Comparison of ENCODE assay signal across 7 mouse cellular contexts in the genomic region with DNA sequence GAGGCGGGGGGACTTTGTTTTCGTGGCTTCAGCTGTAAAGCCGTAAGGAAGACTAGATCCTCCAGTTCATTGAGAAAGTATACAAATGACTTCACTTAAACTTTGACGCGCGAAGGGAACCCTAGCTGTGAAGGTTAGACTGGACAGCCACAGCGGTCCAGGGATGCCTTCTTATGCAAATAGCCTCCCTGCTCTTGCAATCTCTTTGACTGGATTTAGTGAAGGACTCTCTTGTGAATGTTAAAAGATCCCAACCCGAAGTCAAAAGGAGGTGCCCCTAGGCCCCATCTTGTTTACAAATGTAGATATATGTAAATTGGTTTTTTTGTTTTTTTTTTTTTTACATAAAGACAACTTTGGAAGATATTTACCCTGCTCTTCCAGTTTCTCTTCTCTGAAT. TPM values are rescaled to one million over a fixed set of nuclear protein-coding genes. Genes with fewer than 3 reads are reported as not detected.
DNase-seq lines count a peak whose midpoint lies in the region; ATAC-seq and TF ChIP-seq lines count a peak whose summit lies in the region.

No protein-coding gene starts in this region.

- no peak for DNase-seq in spleen, adult 2 months (ENCODE audit: low read depth in 1 of 2, low spot score in 2 of 2)
- DNase-seq in spleen, postnatal 36 days (ENCODE audit: low spot score in 2 of 2): no peak
- no peak for DNase-seq in liver, adult 2 months (ENCODE audit: extremely low read depth, low read depth, low spot score)
- no peak for DNase-seq in stomach, postnatal 0 days (ENCODE audit: low spot score)
- no peak for DNase-seq in retina, embryonic 14.5 days (ENCODE audit: low spot score)
- no peak for DNase-seq in layer of hippocampus, postnatal 14 days (ENCODE audit: low spot score in 2 of 2)

- H3K36me3 ChIP-seq in spleen, adult 2 months (ENCODE audit: control insufficient read depth, insufficient read depth, low read length): no peaks in the 10 kb centered on the region
- H3K36me3 ChIP-seq in embryonic facial prominence, embryonic 15.5 days: peaks cover 6% of the 10 kb centered on the region; the same call in 1 of the 2 replicates
- no peaks in the 10 kb centered on the region for H3K36me3 ChIP-seq in liver, adult 2 months (ENCODE audit: control insufficient read depth, insufficient read depth, low read length)
- no peaks in the 10 kb centered on the region for H3K36me3 ChIP-seq in stomach, postnatal 0 days (ENCODE audit: control insufficient read depth, insufficient read depth, low read length)

- no peak for TF ChIP-seq POLR2A in spleen, adult 2 months (IDR thresholded peaks at IDR 0.05; ENCODE audit: low read depth, low read length)
- no peak for TF ChIP-seq POLR2A in liver, adult 2 months (IDR thresholded peaks at IDR 0.05; ENCODE audit: extremely low read depth, insufficient read depth, low read length)

- H3K4me2 ChIP-seq in embryonic facial prominence, embryonic 15.5 days (replicated peaks): peak overlapping the region; percentile 78
- H3K4me2 ChIP-seq in stomach, postnatal 0 days (replicated peaks; ENCODE audit: low read depth): peak overlapping the region; percentile 66

- peak overlapping the region; percentile 69 for H3K27ac ChIP-seq in spleen, adult 2 months (ENCODE audit: insufficient read depth, low read length)
- peak overlapping the region; percentile 96 for H3K27ac ChIP-seq in embryonic facial prominence, embryonic 15.5 days (replicated peaks)
- no peak overlapping the region for H3K27ac ChIP-seq in liver, adult 2 months (replicated peaks; ENCODE audit: insufficient read depth, low read depth, low read length)
- H3K27ac ChIP-seq in stomach, postnatal 0 days (replicated peaks): peak overlapping the region; percentile 59

- peak overlapping the region; percentile 71; the same call in 1 of the 2 replicates for H3K9ac ChIP-seq in embryonic facial prominence, embryonic 15.5 days
- peak overlapping the region; percentile 59 for H3K9ac ChIP-seq in liver, adult 2 months (ENCODE audit: low read depth, low read length)
- H3K9ac ChIP-seq in stomach, postnatal 0 days (ENCODE audit: low read length): peak overlapping the region; percentile 74

- 3% methylated on average over 8 of the region's 8 CpGs for WGBS in spleen, adult 2 months
- WGBS in embryonic facial prominence, embryonic 15.5 days: under 1% methylated on average over 8 of the region's 8 CpGs
- WGBS in liver, adult 2 months: under 1% methylated on average over 8 of the region's 8 CpGs
- 1% methylated on average over 8 of the region's 8 CpGs for WGBS in stomach, postnatal 0 days

- H3K4me1 ChIP-seq in spleen, adult 2 months (ENCODE audit: control insufficient read depth, insufficient read depth, insufficient read length): peaks cover 15% of the 10 kb centered on the region; the same call in 1 of the 2 replicates
- H3K4me1 ChIP-seq in embryonic facial prominence, embryonic 15.5 days: peaks cover 30% of the 10 kb centered on the region
- H3K4me1 ChIP-seq in liver, adult 2 months (ENCODE audit: control insufficient read depth, insufficient read depth, low read length): peaks cover 6% of the 10 kb centered on the region
- H3K4me1 ChIP-seq in stomach, postnatal 0 days (replicated peaks; ENCODE audit: control insufficient read depth, insufficient read depth): 0 out of 2 replicates have a peak, but pooled peaks cover 8% of the 10 kb centered on the region

- TF ChIP-seq CTCF in spleen, adult 2 months (IDR thresholded peaks at IDR 0.05; ENCODE audit: extremely low read depth, insufficient read depth, insufficient read length, insufficient replicate concordance): no peak
- TF ChIP-seq CTCF in liver, adult 2 months (IDR thresholded peaks at IDR 0.05; ENCODE audit: low read depth, low read length): no peak
- no peak for TF ChIP-seq CTCF in stomach, postnatal 0 days (IDR thresholded peaks at IDR 0.05; ENCODE audit: low read depth)

- no peaks in the 10 kb centered on the region for H3K9me3 ChIP-seq in embryonic facial prominence, embryonic 15.5 days (replicated peaks)
- no peaks in the 10 kb centered on the region for H3K9me3 ChIP-seq in stomach, postnatal 0 days (ENCODE audit: control insufficient read depth, low read length)

- TF ChIP-seq EP300 in stomach, postnatal 0 days (optimal IDR thresholded peaks at IDR 0.05): no peak

- no peaks in the 10 kb centered on the region for H3K27me3 ChIP-seq in spleen, adult 2 months (ENCODE audit: control insufficient read depth, insufficient read depth, low read length)
- no peaks in the 10 kb centered on the region for H3K27me3 ChIP-seq in embryonic facial prominence, embryonic 15.5 days
- H3K27me3 ChIP-seq in liver, adult 2 months (ENCODE audit: control insufficient read depth, insufficient read depth, low read length): no peaks in the 10 kb centered on the region
- no peaks in the 10 kb centered on the region for H3K27me3 ChIP-seq in stomach, postnatal 0 days (ENCODE audit: control insufficient read depth, insufficient read depth, low read length)

- peaks cover 18% of the 10 kb centered on the region for H3K79me2 ChIP-seq in liver, adult 2 months (ENCODE audit: control insufficient read depth, insufficient read depth, low read length)

- ATAC-seq in embryonic facial prominence, embryonic 15.5 days (ENCODE audit: insufficient number of reproducible peaks, low FRiP score, low TSS enrichment, low read depth): no peak
- no peak for ATAC-seq in stomach, postnatal 0 days (ENCODE audit: low FRiP score, low TSS enrichment)

- H3K4me3 ChIP-seq in spleen, adult 2 months (ENCODE audit: extremely low read depth, insufficient read depth, insufficient read length): peak overlapping the region; percentile 77
- peak overlapping the region; percentile 87 for H3K4me3 ChIP-seq in embryonic facial prominence, embryonic 15.5 days (replicated peaks)
- H3K4me3 ChIP-seq in liver, adult 2 months (ENCODE audit: insufficient read depth, low read depth, low read length): peak overlapping the region; percentile 74
- H3K4me3 ChIP-seq in stomach, postnatal 0 days (ENCODE audit: low read depth, low read length): peak overlapping the region; percentile 48

RNA-seq across cellular contexts. Expression of a gene that starts 1.7 kb away (rescaled TPM):
- polyA plus RNA-seq in spleen, adult 2 months (2012; rRNA removed): 105 and 144 TPM in 2 replicates
- 134 and 141 TPM in 2 replicates for polyA plus RNA-seq in embryonic facial prominence, embryonic 15.5 days (2015; fragmentation: Nextera tagmentation; extraction: Ambion mirVana)
- total RNA-seq in liver, adult 2 months (2014; rRNA removed): 3.7 and 6.2 TPM in 2 replicates
- 23.5 and 35.4 TPM in 2 replicates for polyA plus RNA-seq in liver, adult 2 months (2012; rRNA removed)
- polyA plus RNA-seq in stomach, postnatal 0 days (2015; fragmentation: Nextera tagmentation; extraction: Ambion mirVana): 45.0 and 51.4 TPM in 2 replicates
- 10 to 100 TPM; 27.3 to 29.6 TPM for total RNA-seq in layer of hippocampus, postnatal 14 days (2021)

RNA-seq across cellular contexts. Expression of a gene that starts 1.8 kb away (rescaled TPM):
- polyA plus RNA-seq in spleen, adult 2 months (2012; rRNA removed): 15.6 and 21.3 TPM in 2 replicates
- 25.0 and 26.5 TPM in 2 replicates for polyA plus RNA-seq in embryonic facial prominence, embryonic 15.5 days (2015; fragmentation: Nextera tagmentation; extraction: Ambion mirVana)
- 5.6 and 6.4 TPM in 2 replicates for total RNA-seq in liver, adult 2 months (2014; rRNA removed)
- polyA plus RNA-seq in liver, adult 2 months (2012; rRNA removed): 10.7 and 11.2 TPM in 2 replicates
- 8.7 and 9.0 TPM in 2 replicates for polyA plus RNA-seq in stomach, postnatal 0 days (2015; fragmentation: Nextera tagmentation; extraction: Ambion mirVana)
- 1 to 10 TPM; 8.6 to 9.5 TPM for total RNA-seq in layer of hippocampus, postnatal 14 days (2021)

RNA-seq across cellular contexts. Expression of a gene that starts 21.8 kb away (rescaled TPM):
- polyA plus RNA-seq in spleen, adult 2 months (2012; rRNA removed): 1.1 and 1.2 TPM in 2 replicates
- 29.0 and 31.5 TPM in 2 replicates for polyA plus RNA-seq in embryonic facial prominence, embryonic 15.5 days (2015; fragmentation: Nextera tagmentation; extraction: Ambion mirVana)
- under 0.01 TPM in 1 of 2 replicates, not detected in the other for total RNA-seq in liver, adult 2 months (2014; rRNA removed)
- 0.11 and 0.17 TPM in 2 replicates for polyA plus RNA-seq in liver, adult 2 months (2012; rRNA removed)
- 3.9 and 4.4 TPM in 2 replicates for polyA plus RNA-seq in stomach, postnatal 0 days (2015; fragmentation: Nextera tagmentation; extraction: Ambion mirVana)
- 100 to 1,000 TPM; 144 to 156 TPM for total RNA-seq in layer of hippocampus, postnatal 14 days (2021)

RNA-seq across cellular contexts. Expression of a gene that starts 23.9 kb away (rescaled TPM):
- polyA plus RNA-seq in spleen, adult 2 months (2012; rRNA removed): 10.7 and 11.2 TPM in 2 replicates
- 12.4 and 13.4 TPM in 2 replicates for polyA plus RNA-seq in embryonic facial prominence, embryonic 15.5 days (2015; fragmentation: Nextera tagmentation; extraction: Ambion mirVana)
- total RNA-seq in liver, adult 2 months (2014; rRNA removed): 0.18 and 0.20 TPM in 2 replicates
- 0.40 and 0.46 TPM in 2 replicates for polyA plus RNA-seq in liver, adult 2 months (2012; rRNA removed)
- 5.3 and 7.2 TPM in 2 replicates for polyA plus RNA-seq in stomach, postnatal 0 days (2015; fragmentation: Nextera tagmentation; extraction: Ambion mirVana)
- total RNA-seq in layer of hippocampus, postnatal 14 days (2021): 100 to 1,000 TPM; 513 to 551 TPM

RNA-seq across cellular contexts. Expression of a gene that starts 32.9 kb away (rescaled TPM):
- polyA plus RNA-seq in spleen, adult 2 months (2012; rRNA removed): 0.29 and 0.31 TPM in 2 replicates
- polyA plus RNA-seq in embryonic facial prominence, embryonic 15.5 days (2015; fragmentation: Nextera tagmentation; extraction: Ambion mirVana): 4.9 and 8.3 TPM in 2 replicates
- under 0.01 and 0.09 TPM in 2 replicates for total RNA-seq in liver, adult 2 months (2014; rRNA removed)
- polyA plus RNA-seq in liver, adult 2 months (2012; rRNA removed): 0.02 TPM in 2 replicates
- polyA plus RNA-seq in stomach, postnatal 0 days (2015; fragmentation: Nextera tagmentation; extraction: Ambion mirVana): 0.38 and 0.39 TPM in 2 replicates
- 1 to 10 TPM; 5.8 to 6.3 TPM for total RNA-seq in layer of hippocampus, postnatal 14 days (2021)
